Mouse (Mus musculus): ENCODE measurements around the gene Fmnl2.

- TF ChIP-seq CTCF (IDR thresholded peaks at IDR 0.05; ENCODE audit: control insufficient read depth, insufficient read depth, insufficient read length) (no peak), MYOG (IDR thresholded peaks at IDR 0.05; ENCODE audit: control insufficient read depth, extremely low read depth, insufficient read length) (no peak), MAX (IDR thresholded peaks at IDR 0.05) (no peak), CEBPB (IDR thresholded peaks at IDR 0.05; ENCODE audit: low read depth) (no peak), MYOD1 (IDR thresholded peaks at IDR 0.05; ENCODE audit: control insufficient read depth, insufficient read length, low read depth) (no peak), FOSL1 (IDR thresholded peaks at IDR 0.05; ENCODE audit: insufficient read depth, low read length, poor library complexity, severe bottlenecking) (no peak)
Measured at GRCm38 (mm10) chr2:52862046-52862759, 4.5 kb downstream of the Fmnl2 start.
